Comparison of ENCODE assay signal across 17 mouse cellular contexts in genomic region chr19:22730971-22731370, GRCm38 (mm10).
"Had no signal": no experiment of that assay in that cellular context is flagged by ENCODE, and none has a peak within 500 bp of the region (broad histone marks: within the 10 kb centered on the region; RNA-seq: fewer than 3 reads in every experiment).

No protein-coding gene starts in this region.

- H3K27me3 ChIP-seq: intestine, embryonic 15.5 days; kidney, embryonic 15.5 days; limb, embryonic 12.5 days; liver, embryonic 13.5 days; lung, embryonic 15.5 days; megakaryocyte, embryonic 14.5 days had no signal

- H3K9me3 ChIP-seq: intestine, embryonic 15.5 days; kidney, embryonic 15.5 days; limb, embryonic 12.5 days; liver, embryonic 13.5 days; lung, embryonic 15.5 days; megakaryocyte, embryonic 14.5 days had no signal

- H3K27ac ChIP-seq: intestine, embryonic 15.5 days; kidney, embryonic 15.5 days; limb, embryonic 12.5 days; liver, embryonic 13.5 days; lung, embryonic 15.5 days; macrophage had no signal

- H3K9ac ChIP-seq: intestine, embryonic 15.5 days; kidney, embryonic 15.5 days; limb, embryonic 12.5 days; liver, embryonic 13.5 days; liver, postnatal 0 days; lung, embryonic 15.5 days had no signal

- H3K4me2 ChIP-seq: intestine, embryonic 15.5 days; kidney, embryonic 15.5 days; limb, embryonic 12.5 days; liver, embryonic 13.5 days; lung, embryonic 15.5 days had no signal

- H3K36me3 ChIP-seq: intestine, embryonic 15.5 days; kidney, embryonic 15.5 days; limb, embryonic 12.5 days; liver, embryonic 13.5 days; lung, embryonic 15.5 days had no signal

- H3K4me3 ChIP-seq: intestine, embryonic 15.5 days; kidney, embryonic 15.5 days; limb, embryonic 12.5 days; liver, embryonic 13.5 days; lung, embryonic 15.5 days; megakaryocyte, embryonic 14.5 days; myocyte had no signal

- ATAC-seq: intestine, embryonic 15.5 days; liver, postnatal 0 days had no signal

- DNase-seq: kidney, adult 2 months; kidney, postnatal 14 days; layer of hippocampus, postnatal 36 days; liver; liver, embryonic 13.5 days; liver, postnatal 0 days; lung, postnatal 14 days; spleen, adult 18-20 months; thymus, adult 18-20 months; thymus, postnatal 25 days had no signal

- H3K4me1 ChIP-seq: intestine, embryonic 15.5 days; liver, embryonic 13.5 days; lung, embryonic 15.5 days; megakaryocyte, embryonic 14.5 days had no signal
